20 mouse cellular contexts compared by ENCODE assay signal in genomic region chr3:93509301-93509700, GRCm38 (mm10). TPM values are rescaled to one million over a fixed set of nuclear protein-coding genes. Genes with fewer than 3 reads are reported as not detected.
"Had no signal": no experiment of that assay in that cellular context is flagged by ENCODE, and none has a peak within 500 bp of the region (broad histone marks: within the 10 kb centered on the region; RNA-seq: fewer than 3 reads in every experiment).

No protein-coding gene starts in this region.

- DNase-seq: kidney, adult 8-10 months; kidney, postnatal 25 days; layer of hippocampus, postnatal 36 days; liver, embryonic 13.5 days; lung, adult 2 months; lung, postnatal 14 days; lung, postnatal 4 days; midbrain, embryonic 14.5 days; thymus, adult 2 months; thymus, postnatal 14 days; thymus, postnatal 4 days had no signal

RNA-seq across cellular contexts. Expression of gene Tchhl1, which starts 40.7 kb away (rescaled TPM):
- total RNA-seq: layer of hippocampus, adult 8-10 months; layer of hippocampus, postnatal 10 days; layer of hippocampus, postnatal 36 days; left cerebral cortex, adult 2 months; left cerebral cortex, postnatal 10 days; left cerebral cortex, postnatal 36 days; liver, adult 2 months; megakaryocyte progenitor cell, adult 5-6 weeks; megakaryocyte-erythroid progenitor cell, adult 5-6 weeks; midbrain, postnatal 0 days had no signal
